Mouse (Mus musculus) spleen, adult 2 months (tissue): ENCODE measurements around the gene Ccdc62.

Source experiments
- CTCF ChIP-seq: fragments of 200-500 bp; IDR thresholded peaks from 2 replicates; pipeline ENCODE4 v1.5.1; 2011; ENCODE audit warnings: mild to moderate bottlenecking, inconsistent platforms; ENCODE audit not compliant: insufficient read depth, insufficient read length, insufficient replicate concordance; ENCODE audit errors: extremely low read depth
- POLR2A ChIP-seq: fragments of 200-500 bp; IDR thresholded peaks from 2 replicates; pipeline ENCODE4 v1.6.1; 2011; ENCODE audit warnings: low read depth, low read length, inconsistent platforms

GRCm38 (mm10) chr5:123989941-123990885 is 59.7 kb downstream of the Ccdc62 start:
- TF ChIP-seq CTCF, result no peak
- no peak for TF ChIP-seq POLR2A
